Mouse (Mus musculus) gastrocnemius, postnatal 14 days (tissue): ENCODE data around the gene Ptges2. TPM values are rescaled to one million over a fixed set of nuclear protein-coding genes. Genes with fewer than 3 reads are reported as not detected.
"Not testable (repeated sequence)": the region's sequence is repeated elsewhere in the genome, so short reads cannot be mapped to it uniquely, and the experiment has no call there.

Experiments
- DNase-seq: peaks from one replicate; pipeline ENCODE4 v3.0.0; 2021; ENCODE audit warnings: mixed read lengths
- intact Hi-C: fragments of 180-260 bp; cut with DNase I; formaldehyde crosslinking; loops from one replicate; pipeline ENCODE4 v1.15.1; 2025; ENCODE audit warnings: low total_unique reads
- long read RNA-seq, 2 experiments: library from polyadenylated mRNA; stranded (forward); transcript quantifications; one replicate each; pipeline ENCODE4 v2.0.0; 2021
- total RNA-seq, 2 experiments: library from RNA; stranded (reverse); gene quantifications; 2 replicates each; pipeline ENCODE4 v1.2.3; 2021

Gene Ptges2
- total RNA-seq = 10 to 100 TPM; 41.3 to 43.2 TPM
- long read RNA-seq, experiment 1, full-length matches to known transcripts = 80 of 85 reads
- long read RNA-seq, experiment 1, partial matches to known transcripts = 1 of 85 reads
- long read RNA-seq, experiment 1, other reads (novel, unspliced or antisense) = 4 of 85 reads
- long read RNA-seq, experiment 2, full-length matches to known transcripts = 71 of 78 reads
- long read RNA-seq, experiment 2, partial matches to known transcripts = 2 of 78 reads
- long read RNA-seq, experiment 2, other reads (novel, unspliced or antisense) = 5 of 78 reads

DNA sequence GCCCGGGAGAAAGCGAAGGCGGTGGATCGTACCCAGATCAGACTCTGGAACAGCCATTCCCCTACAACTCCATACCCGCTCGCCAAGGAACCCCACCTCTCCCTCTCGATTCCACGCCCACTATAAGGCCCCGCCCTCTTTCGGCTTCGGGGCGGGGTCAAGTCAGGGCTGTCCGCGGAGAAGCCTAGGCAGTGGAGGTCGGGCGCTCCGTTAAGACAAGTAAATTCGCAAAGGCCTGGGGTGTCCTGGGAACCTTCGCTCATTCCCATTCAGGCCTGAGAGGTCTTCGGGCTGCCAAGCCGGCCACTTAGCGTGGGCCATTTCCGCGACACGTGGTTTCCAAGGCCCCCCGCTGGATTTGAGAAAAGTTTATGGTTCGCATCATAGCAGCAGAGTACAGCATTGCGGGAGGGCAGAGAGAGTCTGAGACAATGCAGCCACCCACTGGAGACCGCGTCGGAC, at the start of gene Ptges2:
Gene Ptges2 (plus strand): TSS at position 413 of the 462 bp plus-strand sequence.
- peak; percentile 89 for DNase-seq
- intact Hi-C loops = no loop called here

DNA sequence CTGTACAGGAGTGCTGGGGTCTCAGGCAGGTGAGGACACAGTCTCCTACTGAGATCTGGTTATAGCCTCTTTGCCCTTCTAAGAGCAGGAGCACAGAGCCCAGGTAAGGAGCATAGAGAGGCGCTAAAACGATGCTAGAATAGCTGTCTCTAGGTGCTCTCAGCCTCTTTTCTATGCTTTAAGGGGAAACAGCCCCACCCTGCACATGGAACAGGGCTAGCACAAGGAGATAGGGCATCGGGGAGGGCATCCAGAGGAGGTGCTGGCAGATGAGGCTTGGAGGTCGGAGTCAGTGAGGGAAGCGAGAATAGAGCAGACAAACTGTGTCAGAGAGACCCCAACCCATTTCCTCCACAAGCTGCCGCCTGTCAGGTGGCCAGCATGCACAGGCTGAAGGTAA, 48.7 kb upstream of the Ptges2 start:
- intact Hi-C loops = no loop called here
- no peak for DNase-seq

GRCm38 (mm10) chr2:32348311-32348710, 47.4 kb upstream of the Ptges2 start:
- no peak for DNase-seq
- intact Hi-C loops = no loop called here

GRCm38 (mm10) chr2:32349625-32350255, 46.0 kb upstream of the Ptges2 start:
- DNase-seq = no peak
- intact Hi-C loops = loop anchor here (5.0 kb wide), 1 partner anchor 42 kb away; no protein-coding TSS in a partner anchor

- intact Hi-C loops = loop anchor here (5.0 kb wide), 1 partner anchor 43 kb away; no protein-coding TSS in a partner anchor
- DNase-seq = no peak
Observed at GRCm38 (mm10) chr2:32350471-32351051, 45.1 kb upstream of the Ptges2 start.

GRCm38 (mm10) chr2:32351471-32351961, 44.2 kb upstream of the Ptges2 start:
- DNase-seq = no peak
- intact Hi-C loops = loop anchor here (5.0 kb wide), 1 partner anchor 44 kb away; no protein-coding TSS in a partner anchor

DNA sequence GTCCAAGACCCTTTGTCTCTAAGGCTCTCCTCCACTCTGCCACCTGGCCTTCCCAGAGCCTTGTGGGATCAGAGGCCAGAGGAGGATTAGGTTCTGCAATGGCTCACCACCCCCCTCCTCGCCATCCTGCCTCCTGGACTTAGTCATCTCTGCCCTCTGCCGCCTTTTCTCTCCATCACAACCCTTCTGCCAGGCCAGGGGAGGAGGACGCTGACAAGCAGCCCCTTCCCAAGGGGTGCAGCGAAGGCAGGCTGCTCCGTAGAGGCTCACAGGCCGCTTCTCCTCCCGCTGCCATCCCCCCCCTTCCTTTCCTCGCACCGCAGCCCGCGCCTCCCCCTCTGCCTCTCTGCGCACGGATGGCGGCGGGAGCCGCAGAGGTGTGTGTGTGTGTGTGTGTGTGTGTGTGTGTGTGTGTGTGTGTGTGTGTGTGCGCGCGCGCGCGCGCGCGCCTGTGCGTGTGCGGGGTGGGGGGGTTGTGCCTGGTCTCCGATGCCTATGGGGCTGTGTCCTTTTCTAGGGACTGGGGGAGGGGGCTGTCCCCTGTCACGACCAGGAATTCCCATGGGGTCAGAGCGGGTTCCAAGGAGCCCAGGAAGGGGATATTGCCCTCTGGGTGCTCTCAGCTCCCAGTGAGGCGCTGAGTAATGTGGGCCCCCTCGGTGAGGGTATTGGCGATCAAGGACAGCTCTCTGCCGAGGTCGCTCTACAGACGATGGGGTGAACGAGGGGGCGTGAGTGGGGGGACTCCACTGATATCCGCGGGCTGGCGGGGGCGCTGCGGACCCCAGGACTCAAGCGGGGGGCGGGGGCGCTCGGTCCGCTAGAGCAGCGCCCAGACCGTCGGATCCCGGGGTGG, 43.3 kb upstream of the Ptges2 start, which contains the start of gene Ciz1:
Gene Ciz1 (plus strand): TSS at position 177 of the 856 bp plus-strand sequence.
- DNase-seq = no peak
- intact Hi-C loops = loop anchor here (5.0 kb wide), 1 partner anchor 45 kb away; no protein-coding TSS in a partner anchor

- peak; percentile 93 for DNase-seq
- intact Hi-C loops = loop anchor here (5.0 kb wide), 1 partner anchor 46 kb away; no protein-coding TSS in a partner anchor
Observed at GRCm38 (mm10) chr2:32353007-32353542, 42.6 kb upstream of the Ptges2 start, which contains the start of gene Dnm1. Gene Dnm1, minus strand, starts transcription at chr2:32353338.

DNA sequence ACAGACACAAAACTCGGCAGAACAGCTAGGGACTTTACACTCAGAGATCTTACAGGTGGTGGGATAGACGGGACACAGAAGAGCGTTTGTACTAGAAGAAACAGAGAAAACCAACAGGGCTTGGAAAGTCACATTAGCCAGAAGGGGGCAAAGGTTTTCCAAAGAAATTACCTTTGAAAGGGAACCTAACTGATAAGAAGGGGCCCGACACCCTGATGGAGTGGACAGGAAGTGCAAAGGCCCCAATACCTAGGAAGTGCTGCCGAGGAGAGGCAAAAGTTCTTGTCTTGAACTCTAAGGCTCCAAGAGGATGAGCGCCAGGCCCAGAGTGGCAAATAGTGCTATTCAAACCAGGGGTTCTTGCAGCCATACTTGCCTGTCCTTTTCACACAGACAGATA, 41.9 kb upstream of the Ptges2 start:
- no peak for DNase-seq
- intact Hi-C loops = loop anchor here (5.0 kb wide), 1 partner anchor 47 kb away; no protein-coding TSS in a partner anchor

- intact Hi-C loops = loop anchor here (5.0 kb wide), 1 partner anchor 47 kb away; no protein-coding TSS in a partner anchor
- DNase-seq = no peak
Observed at GRCm38 (mm10) chr2:32354336-32354895, 41.3 kb upstream of the Ptges2 start.

GRCm38 (mm10) chr2:32356216-32356615, 39.5 kb upstream of the Ptges2 start:
- intact Hi-C loops = no loop called here
- DNase-seq = peak; percentile 42

- no peak for DNase-seq
- intact Hi-C loops = no loop called here
Observed at GRCm38 (mm10) chr2:32357710-32358109, 38.0 kb upstream of the Ptges2 start.

DNA sequence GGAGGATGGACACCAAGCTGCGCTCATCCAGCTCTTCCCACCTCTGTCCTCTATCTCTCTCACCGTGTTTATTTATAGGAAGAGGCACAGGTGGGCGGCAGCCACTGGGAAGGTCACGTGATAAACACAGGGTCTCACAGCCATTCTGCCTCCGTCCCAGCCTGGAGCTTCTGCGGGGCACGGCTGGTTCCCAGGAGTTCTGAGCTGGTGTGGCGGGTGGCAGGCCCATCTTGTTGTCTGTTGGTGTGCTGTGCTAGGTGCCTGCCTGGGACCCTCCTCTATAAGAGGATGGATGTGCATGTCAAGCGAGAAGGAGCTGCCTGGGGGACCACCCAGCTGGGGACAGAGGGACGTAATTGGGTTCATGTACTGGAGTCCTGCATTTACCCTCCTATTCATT, 37.3 kb upstream of the Ptges2 start:
- no peak for DNase-seq
- intact Hi-C loops = no loop called here

- peak; percentile 72 for DNase-seq
- intact Hi-C loops = no loop called here
Observed at GRCm38 (mm10) chr2:32360741-32361140, 35.0 kb upstream of the Ptges2 start.

DNA sequence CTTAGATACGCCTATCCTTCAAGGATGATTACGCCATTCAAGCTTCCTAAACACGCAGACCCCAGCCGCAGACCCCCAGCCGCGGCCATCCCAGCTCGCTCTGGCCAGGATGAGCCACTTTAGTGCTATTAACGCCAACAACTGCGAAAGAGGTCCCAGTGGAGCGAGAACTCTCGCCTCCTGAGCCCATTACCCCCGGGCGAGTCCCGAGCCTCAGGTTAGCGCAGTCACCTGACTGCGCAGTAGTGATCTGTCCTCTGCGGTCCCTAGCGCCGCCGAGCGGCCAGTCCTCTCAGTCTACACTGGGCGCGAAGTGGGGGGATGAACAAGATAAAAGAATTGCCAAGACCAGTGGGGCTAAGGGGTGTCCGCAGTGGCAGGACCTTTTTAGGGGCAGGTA, 34.3 kb upstream of the Ptges2 start:
- DNase-seq = peak; percentile 67
- intact Hi-C loops = no loop called here

GRCm38 (mm10) chr2:32362274-32362673, 33.4 kb upstream of the Ptges2 start:
- DNase-seq, intact Hi-C loops: not testable (repeated sequence)

- DNase-seq = peak; percentile 90
- intact Hi-C loops = no loop called here
Observed at GRCm38 (mm10) chr2:32362817-32363340, 32.8 kb upstream of the Ptges2 start.
